Mouse (Mus musculus) CH12.LX (cell line): ENCODE measurements around the gene Laptm5. TPM values are rescaled to one million over a fixed set of nuclear protein-coding genes. Genes with fewer than 3 reads are reported as not detected.

Source experiments
- DNase-seq: peaks from one replicate; pipeline ENCODE4 v3.0.0-alpha.2; 2013; ENCODE audit errors: extremely low read depth
- H3K27ac ChIP-seq: 2 replicates; pipeline ENCODE4 v1.5.1; 2012; ENCODE audit warnings: low read depth, mild to moderate bottlenecking, control low read depth, moderate library complexity; ENCODE audit not compliant: insufficient read depth
- H3K27me3 ChIP-seq: replicated peaks from 2 replicates; pipeline ENCODE3; 2012; ENCODE audit warnings: inconsistent platforms
- H3K36me3 ChIP-seq, 2 experiments: replicated peaks in 1 of 2; 2 replicates each; pipeline versions ENCODE3 to v1.6.1; 2012; ENCODE audit warnings: inconsistent platforms in 1 of 2, low read length in 1 of 2, mild to moderate bottlenecking in 1 of 2, mixed read lengths in 1 of 2, moderate library complexity in 1 of 2; ENCODE audit not compliant: control insufficient read depth in 1 of 2, insufficient read depth in 1 of 2
- H3K4me1 ChIP-seq, 2 experiments: 2 replicates each; pipeline ENCODE4 v1.6.1; 2012; ENCODE audit warnings: inconsistent platforms in 1 of 2, moderate library complexity in 1 of 2; ENCODE audit not compliant: insufficient read depth in 2 of 2, control insufficient read depth in 1 of 2
- H3K4me2 ChIP-seq: 2 replicates; pipeline ENCODE4 v1.6.1; 2012; ENCODE audit warnings: low read depth, mild to moderate bottlenecking, control low read depth; ENCODE audit not compliant: poor library complexity, insufficient read depth, severe bottlenecking
- H3K4me3 ChIP-seq, 3 experiments: fragments of 150-350 bp in 1 of 3; sonication (generic) in 1 of 3; replicated peaks in 1 of 3; 2 replicates each; pipeline versions ENCODE3 to v1.5.1; 2011 to 2012; ENCODE audit warnings: low read depth in 2 of 3, low read length in 2 of 3, mild to moderate bottlenecking in 2 of 3, moderate library complexity in 2 of 3, control low read depth in 1 of 3, improper control_type of control experiment in 1 of 3, inconsistent platforms in 1 of 3, mixed read lengths in 1 of 3; ENCODE audit not compliant: poor library complexity in 1 of 3
- H3K79me2 ChIP-seq: replicated peaks from 2 replicates; pipeline ENCODE4 v1.6.1; 2012; ENCODE audit warnings: mild to moderate bottlenecking, moderate library complexity; ENCODE audit not compliant: control insufficient read depth, poor library complexity, insufficient read depth, severe bottlenecking; ENCODE audit errors: extremely low read depth
- H3K9ac ChIP-seq: 2 replicates; pipeline ENCODE4 v1.6.1; 2012; ENCODE audit warnings: low read depth, mild to moderate bottlenecking, control low read depth, moderate library complexity; ENCODE audit not compliant: insufficient read depth
- H3K9me3 ChIP-seq: replicated peaks from 2 replicates; pipeline ENCODE3; 2012; ENCODE audit warnings: low read length, inconsistent platforms, mixed read lengths
- BHLHE40 ChIP-seq: IDR thresholded peaks from 2 replicates; pipeline ENCODE4 v1.6.1; 2011; ENCODE audit warnings: mild to moderate bottlenecking, low read depth, low read length, improper control_type of control experiment
- CHD1 ChIP-seq: IDR thresholded peaks from 2 replicates; pipeline ENCODE4 v1.6.1; 2012; ENCODE audit warnings: low read depth, low read length, improper control_type of control experiment, inconsistent platforms
- CHD2 ChIP-seq: IDR thresholded peaks from 2 replicates; pipeline ENCODE4 v1.6.1; 2011; ENCODE audit warnings: low read length, improper control_type of control experiment
- CTCF ChIP-seq, 2 experiments: IDR thresholded peaks in 1 of 2; conservative IDR thresholded peaks in 1 of 2; 2 replicates each; pipeline ENCODE4 v1.5.1; 2011 to 2012; ENCODE audit warnings: low read depth in 2 of 2, low read length in 2 of 2, improper control_type of control experiment in 1 of 2, inconsistent platforms in 1 of 2, mild to moderate bottlenecking in 1 of 2, moderate library complexity in 1 of 2
- E2F4 ChIP-seq: IDR thresholded peaks from 2 replicates; pipeline ENCODE4 v1.6.1; 2011; ENCODE audit warnings: low read depth, low read length, improper control_type of control experiment; ENCODE audit not compliant: insufficient replicate concordance
- GABPA ChIP-seq: IDR thresholded peaks from 2 replicates; pipeline ENCODE4 v1.6.1; 2012; ENCODE audit warnings: low read depth, low read length, improper control_type of control experiment, inconsistent platforms; ENCODE audit not compliant: insufficient replicate concordance
- HCFC1 ChIP-seq: IDR thresholded peaks from 2 replicates; pipeline ENCODE4 v1.6.1; 2012; ENCODE audit warnings: low read depth, mild to moderate bottlenecking, inconsistent platforms, low read length, improper control_type of control experiment
- IRF4 ChIP-seq: IDR thresholded peaks from 2 replicates; pipeline ENCODE4 v1.6.1; 2014; ENCODE audit warnings: low read depth, mild to moderate bottlenecking, inconsistent platforms, low read length, improper control_type of control experiment
- JUN ChIP-seq: IDR thresholded peaks from 2 replicates; pipeline ENCODE4 v1.6.1; 2011; ENCODE audit warnings: low read depth, mild to moderate bottlenecking, low read length, improper control_type of control experiment, moderate library complexity; ENCODE audit not compliant: insufficient read depth
- KAT2A ChIP-seq: IDR thresholded peaks from 2 replicates; pipeline ENCODE4 v1.6.1; 2012; ENCODE audit warnings: low read length, improper control_type of control experiment, inconsistent platforms; ENCODE audit not compliant: insufficient replicate concordance
- MAFK ChIP-seq: IDR thresholded peaks from 2 replicates; pipeline ENCODE4 v1.6.1; 2011; ENCODE audit warnings: low read length, improper control_type of control experiment; ENCODE audit not compliant: insufficient replicate concordance
- MAX ChIP-seq: IDR thresholded peaks from 2 replicates; pipeline ENCODE4 v1.6.1; 2011; ENCODE audit warnings: low read length, improper control_type of control experiment
- MEF2A ChIP-seq: IDR thresholded peaks from 2 replicates; pipeline ENCODE4 v1.6.1; 2014; ENCODE audit warnings: low read depth, mild to moderate bottlenecking, inconsistent platforms, low read length, improper control_type of control experiment, borderline replicate concordance
- MXI1 ChIP-seq: IDR thresholded peaks from 2 replicates; pipeline ENCODE4 v1.6.1; 2011; ENCODE audit warnings: mild to moderate bottlenecking, low read depth, low read length, improper control_type of control experiment
- MYC ChIP-seq: IDR thresholded peaks from 2 replicates; pipeline ENCODE4 v1.6.1; 2011; ENCODE audit warnings: low read depth, mild to moderate bottlenecking, improper control_type of control experiment, low read length
- NELFE ChIP-seq: IDR thresholded peaks from 2 replicates; pipeline ENCODE4 v1.6.1; 2011; ENCODE audit warnings: low read depth, low read length, improper control_type of control experiment
- NRF1 ChIP-seq: IDR thresholded peaks from 2 replicates; pipeline ENCODE4 v1.6.1; 2014; ENCODE audit warnings: low read depth, mild to moderate bottlenecking, inconsistent platforms, low read length, improper control_type of control experiment, moderate library complexity
- PAX5 ChIP-seq: IDR thresholded peaks from 2 replicates; pipeline ENCODE4 v1.6.1; 2012; ENCODE audit warnings: low read length, inconsistent platforms, mixed read lengths
- POLR2A ChIP-seq: IDR thresholded peaks from 2 replicates; pipeline ENCODE4 v1.6.1; 2011; ENCODE audit warnings: low read depth, mild to moderate bottlenecking, improper control_type of control experiment, low read length
- POLR2AphosphoS2 ChIP-seq: IDR thresholded peaks from 2 replicates; pipeline ENCODE4 v1.6.1; 2011; ENCODE audit warnings: low read depth, low read length, improper control_type of control experiment
- RAD21 ChIP-seq: IDR thresholded peaks from 2 replicates; pipeline ENCODE4 v1.6.1; 2011; ENCODE audit warnings: low read depth, mild to moderate bottlenecking, low read length, improper control_type of control experiment, moderate library complexity
- RCOR1 ChIP-seq: conservative IDR thresholded peaks from 2 replicates; pipeline ENCODE4 v1.6.1; 2012; ENCODE audit warnings: low read depth, mild to moderate bottlenecking, inconsistent platforms, low read length, improper control_type of control experiment
- SIN3A ChIP-seq: IDR thresholded peaks from 2 replicates; pipeline ENCODE4 v1.6.1; 2012; ENCODE audit warnings: low read length, improper control_type of control experiment, inconsistent platforms
- TBP ChIP-seq: conservative IDR thresholded peaks from 2 replicates; pipeline ENCODE4 v1.6.1; 2011; ENCODE audit warnings: low read depth, low read length, improper control_type of control experiment
- TCF12 ChIP-seq: IDR thresholded peaks from 2 replicates; pipeline ENCODE4 v1.6.1; 2014; ENCODE audit warnings: low read depth, mild to moderate bottlenecking, inconsistent platforms, low read length, improper control_type of control experiment
- UBTF ChIP-seq: IDR thresholded peaks from 2 replicates; pipeline ENCODE4 v1.6.1; 2012; ENCODE audit warnings: low read depth, mild to moderate bottlenecking, inconsistent platforms, low read length, improper control_type of control experiment, moderate library complexity
- USF1 ChIP-seq: IDR thresholded peaks from 2 replicates; pipeline ENCODE4 v1.6.1; 2014; ENCODE audit warnings: low read depth, mild to moderate bottlenecking, inconsistent platforms, low read length, improper control_type of control experiment
- USF2 ChIP-seq: conservative IDR thresholded peaks from 2 replicates; pipeline ENCODE4 v1.6.1; 2011; ENCODE audit warnings: low read depth, low read length, improper control_type of control experiment
- ZKSCAN1 ChIP-seq: IDR thresholded peaks from 2 replicates; pipeline ENCODE4 v1.6.1; 2012; ENCODE audit warnings: low read depth, inconsistent platforms, low read length, improper control_type of control experiment, borderline replicate concordance
- ZMIZ1 ChIP-seq: IDR thresholded peaks from 2 replicates; pipeline ENCODE4 v1.6.1; 2012; ENCODE audit warnings: low read depth, mild to moderate bottlenecking, inconsistent platforms, low read length, improper control_type of control experiment
- dilution Hi-C: fragments of 300-500 bp; cut with MboI; formaldehyde crosslinking; loops from 2 replicates; pipeline ENCODE4 v1.14.3; 2020; ENCODE audit warnings: low sequenced_read_pairs; ENCODE audit not compliant: extremely low pct_unique_long_range_greater_than_20kb, extremely low pct_ligation_motif_present
- in situ Hi-C: fragments of 300-500 bp; cut with MboI; formaldehyde crosslinking; loops from 3 replicates; pipeline ENCODE4 v1.14.3; 2019; ENCODE audit warnings: low sequenced_read_pairs, low pct_ligation_motif_present, low pct_unique_long_range_greater_than_20kb, mixed read lengths
- polyA plus RNA-seq: library from polyadenylated mRNA; unstranded; fragments of >175 nt; gene quantifications from 2 replicates; pipeline ENCODE4 v1.2.1, GENCODE M21; 2012; ENCODE audit warnings: low read depth; ENCODE audit not compliant: insufficient read length
- total RNA-seq, 2 experiments: library from RNA; depleted of rRNA; stranded (reverse); fragments of 300-350 nt in 1 of 2; fragments of >200 nt in 1 of 2; gene quantifications; 2 replicates each; pipeline ENCODE4 v1.2.3; 2012 to 2014

The Laptm5 gene
- total and polyA plus RNA-seq, 3 experiments = 41.1 to 594 (median 225) TPM

DNA sequence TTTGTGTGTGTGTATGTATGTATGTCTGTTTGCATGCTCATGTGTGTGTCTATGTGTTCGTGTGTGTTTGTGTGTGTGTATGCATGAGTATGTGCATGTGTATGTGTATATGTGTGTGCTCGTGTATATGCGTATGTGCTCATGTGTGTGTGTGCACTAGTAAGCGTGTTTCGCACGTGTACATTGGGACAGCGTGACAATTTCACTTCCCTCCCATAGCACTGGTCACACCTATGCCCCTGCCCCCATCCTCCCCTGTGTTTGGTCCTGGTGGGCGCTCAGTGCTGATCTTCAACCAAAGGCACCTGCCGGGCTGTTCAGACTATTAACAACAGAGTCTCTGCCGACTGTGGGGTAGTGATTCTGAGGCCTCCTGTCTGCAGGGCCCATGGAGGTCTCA, 4.8 kb upstream of the Laptm5 start:
- TF ChIP-seq UBTF (no peak), MAX (0 out of 2 replicates have a peak, but pooled peaks have one; percentile 29), MYC (no peak; the same call in 1 of the 2 replicates), NELFE (no peak), BHLHE40 (peak; percentile 79)
- peaks cover 13% of the 10 kb centered on the region for H3K79me2 ChIP-seq
- dilution Hi-C loops = no loop called here
- H3K9me3 ChIP-seq = no peaks in the 10 kb centered on the region
- peak overlapping the region in 1 of 3 experiments; percentile 60 for H3K4me3 ChIP-seq
- H3K27me3 ChIP-seq = no peaks in the 10 kb centered on the region
- H3K36me3 ChIP-seq = no peaks in the 10 kb centered on the region
- H3K4me1 ChIP-seq = peaks cover 40 to 88% of the 10 kb centered on the region in 2 experiments
- 0 out of 2 replicates have a peak overlapping the region, but pooled peaks have one; percentile 10 for H3K4me2 ChIP-seq
- peak overlapping the region; percentile 97 for H3K27ac ChIP-seq
- in situ Hi-C loops = no loop called here
- H3K9ac ChIP-seq = no peak overlapping the region
- DNase-seq = no peak

DNA sequence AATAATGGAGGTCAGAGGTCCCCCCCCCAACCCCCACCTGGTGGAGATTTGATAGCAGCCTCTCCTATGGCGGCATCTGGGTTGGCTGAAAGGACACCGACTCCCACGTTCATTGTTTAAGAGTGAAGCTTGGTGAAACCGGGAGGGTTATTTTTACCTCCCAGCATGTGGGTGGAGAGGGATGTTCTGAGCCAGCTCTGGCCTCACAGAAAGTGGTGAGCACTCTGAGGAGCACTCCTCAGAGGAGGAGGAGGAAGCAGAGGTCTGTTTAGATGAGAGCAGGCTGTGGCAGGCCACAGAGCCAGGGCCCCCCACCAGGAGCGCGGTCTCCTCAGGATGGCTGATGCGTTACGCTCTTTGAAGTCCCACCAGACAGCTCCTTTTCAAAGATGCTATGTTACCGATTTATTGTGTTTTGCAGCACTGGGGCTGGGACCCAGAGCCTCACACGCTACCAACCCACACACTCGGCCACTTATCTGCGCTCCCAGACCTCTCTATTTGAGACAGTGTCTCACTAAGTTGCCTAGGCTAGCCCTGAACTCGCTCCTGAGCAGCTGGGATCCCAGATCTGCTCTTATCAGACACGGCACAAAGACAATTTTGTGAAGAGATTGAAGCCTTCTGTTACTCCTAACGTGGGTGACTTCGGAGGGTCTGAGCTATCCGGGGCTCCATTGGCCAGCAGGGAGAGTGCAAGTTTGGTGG, 3.6 kb upstream of the Laptm5 start:
- dilution Hi-C loops = no loop called here
- H3K4me1 ChIP-seq = peaks cover 31 to 76% of the 10 kb centered on the region in 2 experiments
- H3K27me3 ChIP-seq = no peaks in the 10 kb centered on the region
- H3K36me3 ChIP-seq = no peaks in the 10 kb centered on the region
- no peak for DNase-seq
- H3K9ac ChIP-seq = peak overlapping the region; percentile 20; the same call in 1 of the 2 replicates
- H3K9me3 ChIP-seq = no peaks in the 10 kb centered on the region
- H3K79me2 ChIP-seq = peaks cover 25% of the 10 kb centered on the region
- H3K4me3 ChIP-seq = no peak overlapping the region
- H3K27ac ChIP-seq = peak overlapping the region; percentile 97
- H3K4me2 ChIP-seq = peak overlapping the region; percentile 10; the same call in 1 of the 2 replicates
- in situ Hi-C loops = no loop called here
- TF ChIP-seq CHD1 = peak; percentile 76; the same call in 1 of the 2 replicates
- no peak for TF ChIP-seq E2F4
- peak; percentile 51; the same call in 1 of the 2 replicates for TF ChIP-seq POLR2A
- TF ChIP-seq MEF2A = peak; percentile 93
- TF ChIP-seq BHLHE40 = peak; percentile 61
- TF ChIP-seq KAT2A = no peak
- TF ChIP-seq TBP = 0 out of 2 replicates have a peak, but pooled peaks have one; percentile 43
- TF ChIP-seq RAD21 = no peak; the same call in 1 of the 2 replicates
- TF ChIP-seq IRF4 = peak; percentile 71
- TF ChIP-seq PAX5 = no peak
- no peak for TF ChIP-seq NELFE
- TF ChIP-seq NRF1 = no peak
- TF ChIP-seq MXI1 = peak; percentile 37; the same call in 1 of the 2 replicates
- no peak for TF ChIP-seq ZMIZ1
- no peak for TF ChIP-seq USF1
- no peak for TF ChIP-seq POLR2AphosphoS2
- TF ChIP-seq HCFC1 = no peak
- TF ChIP-seq ZKSCAN1 = no peak
- TF ChIP-seq MAX = peak; percentile 58; the same call in 1 of the 2 replicates
- 0 out of 2 replicates have a peak, but pooled peaks have one; percentile 24 for TF ChIP-seq RCOR1
- TF ChIP-seq CTCF (conservative IDR thresholded peaks at IDR 0.05 in 1 of 2, IDR thresholded peaks at IDR 0.05 in 1 of 2; ENCODE audit: low read depth in 2 of 2, low read length in 2 of 2) = no peak
- TF ChIP-seq TCF12 = peak; percentile 63
- TF ChIP-seq UBTF = 0 out of 2 replicates have a peak, but pooled peaks have one; percentile 21
- no peak for TF ChIP-seq CHD2
- TF ChIP-seq USF2 = no peak
- peak; percentile 44; the same call in 1 of the 2 replicates for TF ChIP-seq SIN3A
- TF ChIP-seq GABPA = no peak
- TF ChIP-seq MAFK = no peak
- TF ChIP-seq JUN = no peak
